Comparison of ENCODE assay signal across 16 mouse cellular contexts in genomic region chr13:60695186-60695980, GRCm38 (mm10).
DNase-seq lines count a peak whose midpoint lies in the region; ATAC-seq and TF ChIP-seq lines count a peak whose summit lies in the region.
"Had no signal": no experiment of that assay in that cellular context is flagged by ENCODE, and none has a peak within 500 bp of the region (broad histone marks: within the 10 kb centered on the region; RNA-seq: fewer than 3 reads in every experiment).

No protein-coding gene starts in this region.

- H3K4me3 ChIP-seq in heart, embryonic 15.5 days = no peak overlapping the region
- H3K4me3 ChIP-seq in embryonic facial prominence, embryonic 12.5 days = no peak overlapping the region
- peak overlapping the region; percentile 34 for H3K4me3 ChIP-seq in megakaryocyte, embryonic 14.5 days (replicated peaks)
- H3K4me3 ChIP-seq in intestine, embryonic 16.5 days (ENCODE audit: low read length) = no peak overlapping the region
- H3K4me3 ChIP-seq: hindbrain, embryonic 13.5 days had no signal

- H3K4me2 ChIP-seq in heart, embryonic 15.5 days = no peak overlapping the region
- H3K4me2 ChIP-seq in embryonic facial prominence, embryonic 12.5 days (replicated peaks) = no peak overlapping the region
- H3K4me2 ChIP-seq in intestine, embryonic 16.5 days (ENCODE audit: low read depth, low read length) = no peak overlapping the region
- H3K4me2 ChIP-seq: hindbrain, embryonic 13.5 days had no signal

- peaks cover 3% of the 10 kb centered on the region; the same call in 1 of the 2 replicates for H3K4me1 ChIP-seq in heart, embryonic 15.5 days (replicated peaks)
- H3K4me1 ChIP-seq in embryonic facial prominence, embryonic 12.5 days = peaks cover 17% of the 10 kb centered on the region; the same call in 1 of the 2 replicates
- H3K4me1 ChIP-seq in megakaryocyte, embryonic 14.5 days = peaks cover 58% of the 10 kb centered on the region
- no peaks in the 10 kb centered on the region for H3K4me1 ChIP-seq in intestine, embryonic 16.5 days (ENCODE audit: control insufficient read depth, insufficient read depth, low read length)

- H3K36me3 ChIP-seq in heart, embryonic 15.5 days = no peaks in the 10 kb centered on the region
- no peaks in the 10 kb centered on the region for H3K36me3 ChIP-seq in embryonic facial prominence, embryonic 12.5 days
- peaks cover 44% of the 10 kb centered on the region for H3K36me3 ChIP-seq in megakaryocyte, embryonic 14.5 days (replicated peaks; ENCODE audit: low read length)
- no peaks in the 10 kb centered on the region for H3K36me3 ChIP-seq in intestine, embryonic 16.5 days (ENCODE audit: control insufficient read depth, insufficient read depth, low read length)

- no peaks in the 10 kb centered on the region for H3K9me3 ChIP-seq in heart, embryonic 15.5 days (replicated peaks)
- H3K9me3 ChIP-seq in embryonic facial prominence, embryonic 12.5 days = no peaks in the 10 kb centered on the region
- H3K9me3 ChIP-seq in megakaryocyte, embryonic 14.5 days = peaks cover 9% of the 10 kb centered on the region
- H3K9me3 ChIP-seq in intestine, embryonic 16.5 days (ENCODE audit: control insufficient read depth, low read length) = no peaks in the 10 kb centered on the region
- H3K9me3 ChIP-seq: hindbrain, embryonic 13.5 days had no signal

- in situ Hi-C loops in Patski (cut with MboI; ENCODE audit: low pct_unique_long_range_greater_than_20kb) = loop anchor here (5.0 kb wide), 1 partner anchor 42 kb away; no protein-coding TSS in a partner anchor

- no peak for DNase-seq in heart, postnatal 25 days (ENCODE audit: low spot score)
- DNase-seq in Patski (ENCODE audit: low read depth, low spot score) = peak; percentile 46
- no peak for DNase-seq in layer of hippocampus, adult 9-10 months (ENCODE audit: low spot score)
- DNase-seq: adrenal gland, postnatal 36 days; cerebellum, postnatal 25 days; kidney, adult 8-10 months; lung, postnatal 4 days; retina, postnatal 1 day; spleen, adult 18-20 months had no signal

- no peak for ATAC-seq in heart, embryonic 15.5 days (replicated peaks; ENCODE audit: insufficient number of reproducible peaks, insufficient read depth, low FRiP score, low read depth)
- ATAC-seq in Patski = peak; percentile 91
- no peak for ATAC-seq in embryonic facial prominence, embryonic 12.5 days (ENCODE audit: insufficient number of reproducible peaks, insufficient read depth, low FRiP score, low TSS enrichment)
- ATAC-seq in intestine, embryonic 16.5 days = no peak
- ATAC-seq: midbrain, embryonic 16.5 days had no signal

- H3K27ac ChIP-seq in heart, embryonic 15.5 days = 0 out of 2 replicates have a peak overlapping the region, but pooled peaks have one; percentile 19
- peak overlapping the region; percentile 36; the same call in 1 of the 2 replicates for H3K27ac ChIP-seq in embryonic facial prominence, embryonic 12.5 days
- H3K27ac ChIP-seq in intestine, embryonic 16.5 days (ENCODE audit: low read length) = no peak overlapping the region
- H3K27ac ChIP-seq: liver, embryonic 14.5 days had no signal

- POLR2A ChIA-PET in Patski (lab: Charles Lee) = no interaction called here

- intact Hi-C loops in heart, postnatal 25 days (cut with DNase I) = no loop called here

- CTCF ChIA-PET in Patski (lab: Charles Lee) = no interaction called here

- no peak for TF ChIP-seq CTCF in Patski (IDR thresholded peaks at IDR 0.05)

- 60% methylated on average over 10 of the region's 10 CpGs for WGBS in heart, embryonic 15.5 days
- 65% methylated on average over 10 of the region's 10 CpGs for whole genome bisulfite sequencing in embryonic facial prominence, embryonic 12.5 days
- WGBS in intestine, embryonic 16.5 days = 78% methylated on average over 10 of the region's 10 CpGs

- H3K27me3 ChIP-seq in heart, embryonic 15.5 days = no peaks in the 10 kb centered on the region
- H3K27me3 ChIP-seq in Patski = no peaks in the 10 kb centered on the region
- H3K27me3 ChIP-seq in embryonic facial prominence, embryonic 12.5 days = no peaks in the 10 kb centered on the region
- H3K27me3 ChIP-seq in megakaryocyte, embryonic 14.5 days (replicated peaks) = no peaks in the 10 kb centered on the region
- no peaks in the 10 kb centered on the region for H3K27me3 ChIP-seq in intestine, embryonic 16.5 days (replicated peaks; ENCODE audit: control insufficient read depth, insufficient read depth, low read length)
- H3K27me3 ChIP-seq: hindbrain, embryonic 13.5 days had no signal

- H3K9ac ChIP-seq in heart, embryonic 15.5 days = no peak overlapping the region
- H3K9ac ChIP-seq in embryonic facial prominence, embryonic 12.5 days = no peak overlapping the region
- H3K9ac ChIP-seq in intestine, embryonic 16.5 days (ENCODE audit: low read depth, low read length) = no peak overlapping the region
- H3K9ac ChIP-seq: hindbrain, embryonic 13.5 days; liver, embryonic 14.5 days had no signal
